In the genomic region with DNA sequence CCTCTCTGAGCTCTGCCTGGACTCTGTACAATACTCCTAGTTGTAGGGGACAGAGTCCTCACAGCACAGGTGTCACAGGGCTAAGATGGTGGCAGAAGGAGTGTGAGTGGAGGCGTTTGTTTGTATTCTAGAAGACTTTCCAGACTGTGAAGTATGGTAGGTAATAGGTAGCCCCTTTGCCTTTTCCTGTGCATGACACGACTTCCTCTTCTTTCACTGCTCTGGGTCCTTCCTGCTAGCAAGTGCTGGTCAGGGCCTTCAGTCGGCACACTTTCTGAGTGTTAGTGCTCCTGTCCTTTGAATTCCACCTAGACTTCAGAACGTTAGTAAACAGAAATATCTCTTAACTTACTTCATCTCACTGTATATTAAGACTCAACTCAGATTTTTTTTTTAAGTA, we compare ENCODE assay signal across 17 mouse cellular contexts.
"Had no signal": no experiment of that assay in that cellular context is flagged by ENCODE, and none has a peak within 500 bp of the region (broad histone marks: within the 10 kb centered on the region; RNA-seq: fewer than 3 reads in every experiment).

No protein-coding gene starts in this region.

- ATAC-seq: hindbrain, embryonic 16.5 days; inflammation-experienced regulatory T-cells, adult 6 months; intestine, embryonic 15.5 days; intestine, postnatal 0 days had no signal

- DNase-seq: gastrocnemius, adult 2 months; gastrocnemius, postnatal 10 days; gastrocnemius, postnatal 25 days; heart, adult 11 months; heart, adult 2 months; heart, postnatal 14 days; heart, postnatal 36 days; kidney, adult 18-20 months; kidney, adult 8-10 months; kidney, postnatal 14 days; kidney, postnatal 36 days; layer of hippocampus, adult 9-11 months; liver had no signal
